Mouse (Mus musculus) heart, adult 2 months (tissue): ENCODE data around the gene L3mbtl4. TPM values are rescaled to one million over a fixed set of nuclear protein-coding genes. Genes with fewer than 3 reads are reported as not detected.

ENCODE experiments used
- DNase-seq, 2 experiments: peaks; one replicate each; pipeline ENCODE4 v3.0.0; 2021
- H3K27ac ChIP-seq: fragments of 200-600 bp; 2 replicates; pipeline ENCODE4 v1.8.1; 2022
- H3K27me3 ChIP-seq: fragments of 200-500 bp; 2 replicates; pipeline ENCODE4 v1.6.1; 2012; ENCODE audit warnings: mild to moderate bottlenecking, low read length, inconsistent platforms, mixed read lengths; ENCODE audit not compliant: control insufficient read depth, insufficient read depth
- H3K36me3 ChIP-seq: fragments of 200-500 bp; 2 replicates; pipeline ENCODE4 v1.6.1; 2012; ENCODE audit warnings: low read length, inconsistent platforms; ENCODE audit not compliant: control insufficient read depth, insufficient read depth
- H3K4me1 ChIP-seq: fragments of 200-500 bp; 2 replicates; pipeline ENCODE4 v1.6.1; 2011; ENCODE audit warnings: low read length; ENCODE audit not compliant: control insufficient read depth, insufficient read depth
- H3K4me3 ChIP-seq: fragments of 200-600 bp; 2 replicates; pipeline ENCODE4 v1.8.1; 2022
- H3K79me2 ChIP-seq: fragments of 200-500 bp; replicated peaks from 2 replicates; pipeline ENCODE4 v1.6.1; 2012; ENCODE audit warnings: mild to moderate bottlenecking, inconsistent platforms, low read length, moderate library complexity, mixed read lengths; ENCODE audit not compliant: control insufficient read depth, insufficient read depth
- H3K9ac ChIP-seq: fragments of 200-500 bp; 2 replicates; pipeline ENCODE4 v1.6.1; 2012; ENCODE audit warnings: low read depth, mild to moderate bottlenecking, control low read depth, inconsistent platforms, low read length, mixed read lengths
- CTCF ChIP-seq: fragments of 200-600 bp; IDR thresholded peaks from 2 replicates; pipeline ENCODE4 v1.8.1; 2022; ENCODE audit warnings: antibody characterized with exemption, mild to moderate bottlenecking, moderate library complexity
- EP300 ChIP-seq: fragments of 200-500 bp; IDR thresholded peaks from 2 replicates; pipeline ENCODE4 v1.6.1; 2011; ENCODE audit warnings: low read depth, low read length, control low read depth; ENCODE audit not compliant: insufficient read depth
- POLR2A ChIP-seq: fragments of 200-500 bp; IDR thresholded peaks from 2 replicates; pipeline ENCODE4 v1.6.1; 2011; ENCODE audit warnings: mild to moderate bottlenecking, low read depth, low read length, control low read depth; ENCODE audit not compliant: insufficient read depth
- WGBS: fragments of 180-500 bp; shearing (Covaris S2); methylation state at CpG from one replicate; pipeline ENCODE4 v1.1.7; 2018; 5-methylcytosine and 5-hydroxymethylcytosine counted together
- intact Hi-C: fragments of 180-260 bp; cut with DNase I; formaldehyde crosslinking; loops from one replicate; pipeline ENCODE4 v1.15.1; 2025
- polyA plus RNA-seq: library from polyadenylated mRNA; depleted of rRNA; stranded (reverse); fragments of >200 nt; gene quantifications from 2 replicates; pipeline ENCODE4 v1.2.3, GENCODE M21; 2012
- total RNA-seq, 2 experiments: library from RNA; stranded (reverse); gene quantifications; 2 replicates each; pipeline ENCODE4 v1.2.3; 2021

L3mbtl4 gene
- total and polyA plus RNA-seq, 3 experiments: not detected

- 21% methylated on average over 14 of the region's 14 CpGs for WGBS
- Histone ChIP-seq H3K27ac (no peak overlapping the region), H3K4me3 (no peak overlapping the region), H3K79me2 (no peaks in the 10 kb centered on the region), H3K9ac (no peak overlapping the region), H3K27me3 (peaks cover 10% of the 10 kb centered on the region), H3K36me3 (no peaks in the 10 kb centered on the region), H3K4me1 (no peaks in the 10 kb centered on the region)
- TF ChIP-seq POLR2A: no peak
- no peak for TF ChIP-seq EP300
- TF ChIP-seq CTCF: no peak
- intact Hi-C loops: no loop called here
- no peak for DNase-seq
Observed at GRCm38 (mm10) chr17:68273954-68274353, 357 bp downstream of the L3mbtl4 start.

DNA sequence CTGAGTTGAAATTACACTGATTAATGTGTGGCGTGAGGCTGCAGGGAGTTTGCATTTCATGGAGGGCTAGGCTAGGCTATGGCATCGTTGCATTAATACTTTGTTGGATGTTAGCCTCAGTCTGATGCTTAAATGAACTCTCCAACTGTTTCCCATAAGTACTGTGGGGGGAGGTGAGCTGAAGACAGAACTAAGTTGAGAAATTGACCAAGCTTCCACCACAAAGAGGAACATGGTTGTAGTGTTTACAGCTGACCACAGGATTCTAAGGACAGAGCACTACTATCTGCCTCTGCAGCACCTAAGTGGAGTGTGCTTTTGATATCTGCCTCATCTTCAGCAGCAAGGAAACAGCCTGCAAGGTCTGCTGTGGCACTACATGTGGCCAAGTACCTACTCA is 1.5 kb downstream of the L3mbtl4 start:
- no peaks in the 10 kb centered on the region for H3K79me2 ChIP-seq
- H3K27me3 ChIP-seq: peaks cover 10% of the 10 kb centered on the region
- no peak overlapping the region for H3K9ac ChIP-seq
- intact Hi-C loops: no loop called here
- H3K27ac ChIP-seq: no peak overlapping the region
- no peaks in the 10 kb centered on the region for H3K36me3 ChIP-seq
- no peak for DNase-seq
- no peak overlapping the region for H3K4me3 ChIP-seq
- no peak for TF ChIP-seq EP300
- TF ChIP-seq POLR2A: no peak
- TF ChIP-seq CTCF: no peak
- WGBS: 74% methylated on average over 2 of the region's 2 CpGs
- H3K4me1 ChIP-seq: no peaks in the 10 kb centered on the region

DNA sequence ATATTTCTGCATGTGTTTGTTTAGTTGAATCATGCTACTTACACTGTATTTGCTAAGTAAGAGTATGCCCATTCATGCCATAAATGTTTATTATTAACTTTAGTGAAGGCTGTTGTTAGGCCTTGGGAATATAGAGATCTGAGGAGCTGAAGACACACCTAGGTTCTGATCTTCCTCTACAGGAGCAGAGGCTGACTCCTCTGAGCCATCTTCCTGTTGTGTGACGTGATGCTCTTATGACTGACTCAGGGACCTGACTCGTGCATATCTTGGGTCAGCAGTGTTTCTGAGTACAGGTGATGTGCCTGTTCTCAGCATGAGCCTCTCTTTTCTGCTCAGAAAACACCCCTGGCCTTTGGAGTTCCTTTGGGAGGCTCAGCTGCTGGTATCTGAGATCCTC is 7.3 kb downstream of the L3mbtl4 start:
- Histone ChIP-seq H3K27ac (no peak overlapping the region), H3K79me2 (no peaks in the 10 kb centered on the region), H3K4me3 (no peak overlapping the region), H3K36me3 (no peaks in the 10 kb centered on the region), H3K4me1 (no peaks in the 10 kb centered on the region), H3K27me3 (no peaks in the 10 kb centered on the region), H3K9ac (no peak overlapping the region)
- intact Hi-C loops: no loop called here
- TF ChIP-seq POLR2A (no peak), CTCF (no peak), EP300 (no peak)
- DNase-seq: no peak
- WGBS: 59% methylated on average over 2 of the region's 2 CpGs

DNA sequence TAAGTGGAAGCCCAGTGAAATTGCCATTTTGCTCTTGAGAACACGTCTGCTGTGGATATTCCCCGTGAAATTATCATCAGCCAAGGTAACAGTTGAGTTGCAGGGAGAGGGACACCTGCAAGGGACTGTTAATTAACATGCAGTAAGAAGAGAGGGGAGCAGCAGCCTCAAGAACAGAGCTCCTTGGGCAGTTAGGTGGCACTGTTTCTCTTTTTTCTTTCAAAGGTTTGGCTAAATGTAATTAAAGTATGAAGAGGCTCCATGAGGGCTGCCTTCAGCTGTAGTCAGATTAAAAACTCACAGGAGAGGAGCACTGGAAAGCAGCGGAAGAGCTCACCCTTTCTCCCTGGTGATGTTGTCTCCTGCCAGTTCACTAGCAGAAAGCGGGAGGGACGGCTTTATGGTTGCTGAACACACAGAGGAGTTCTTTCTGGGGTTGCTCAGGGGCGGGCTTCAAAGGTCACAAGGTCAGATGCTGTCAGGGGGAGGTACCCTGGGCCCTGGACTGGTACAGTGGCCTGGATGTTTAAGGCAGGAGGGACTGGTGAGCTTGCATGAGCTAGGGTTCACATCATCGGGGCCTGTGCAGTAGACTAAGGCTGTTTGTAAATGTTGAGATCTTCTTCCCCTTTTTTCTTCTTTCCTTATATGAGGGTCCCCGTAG is 11.7 kb downstream of the L3mbtl4 start:
- no peak overlapping the region for H3K9ac ChIP-seq
- DNase-seq: no peak
- WGBS: 54% methylated on average over 8 of the region's 8 CpGs
- TF ChIP-seq POLR2A (no peak), EP300 (no peak), CTCF (no peak)
- no peaks in the 10 kb centered on the region for H3K27me3 ChIP-seq
- intact Hi-C loops: no loop called here
- H3K79me2 ChIP-seq: no peaks in the 10 kb centered on the region
- H3K4me1 ChIP-seq: no peaks in the 10 kb centered on the region
- no peak overlapping the region for H3K27ac ChIP-seq
- no peak overlapping the region for H3K4me3 ChIP-seq
- no peaks in the 10 kb centered on the region for H3K36me3 ChIP-seq

GRCm38 (mm10) chr17:68288094-68288493 is 14.5 kb downstream of the L3mbtl4 start:
- no peak overlapping the region for H3K4me3 ChIP-seq
- no peaks in the 10 kb centered on the region for H3K79me2 ChIP-seq
- no peaks in the 10 kb centered on the region for H3K27me3 ChIP-seq
- 68% methylated on average over 4 of the region's 4 CpGs for WGBS
- H3K36me3 ChIP-seq: no peaks in the 10 kb centered on the region
- no peak overlapping the region for H3K27ac ChIP-seq
- DNase-seq: no peak
- intact Hi-C loops: no loop called here
- H3K4me1 ChIP-seq: no peaks in the 10 kb centered on the region
- TF ChIP-seq POLR2A (no peak), CTCF (no peak), EP300 (no peak)
- no peak overlapping the region for H3K9ac ChIP-seq

DNA sequence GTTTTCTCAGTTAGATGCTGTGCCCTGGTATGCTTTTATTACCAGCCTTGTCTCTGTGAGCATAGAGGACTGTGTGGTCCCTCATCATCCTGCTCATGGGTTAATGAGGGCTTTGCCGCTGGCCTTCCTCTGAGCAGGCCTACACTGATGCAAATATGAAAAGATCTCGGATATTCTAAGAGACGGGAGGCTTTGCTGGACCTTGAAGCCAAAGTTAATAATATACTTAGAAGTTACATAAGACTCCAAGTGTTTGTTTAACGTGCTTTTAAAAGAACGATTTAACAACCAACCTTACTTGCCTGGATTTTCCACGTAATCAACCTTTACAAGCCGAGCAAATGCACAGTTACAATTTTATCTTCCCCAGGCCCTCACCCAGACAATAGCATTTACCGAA is 15.1 kb downstream of the L3mbtl4 start:
- H3K27ac ChIP-seq: no peak overlapping the region
- no peaks in the 10 kb centered on the region for H3K36me3 ChIP-seq
- H3K4me1 ChIP-seq: no peaks in the 10 kb centered on the region
- no peak for TF ChIP-seq POLR2A
- TF ChIP-seq EP300: no peak
- TF ChIP-seq CTCF: no peak
- no peak overlapping the region for H3K4me3 ChIP-seq
- intact Hi-C loops: no loop called here
- no peaks in the 10 kb centered on the region for H3K27me3 ChIP-seq
- DNase-seq: no peak
- 85% methylated on average over 8 of the region's 8 CpGs for WGBS
- no peak overlapping the region for H3K9ac ChIP-seq
- no peaks in the 10 kb centered on the region for H3K79me2 ChIP-seq
